Mouse (Mus musculus): ENCODE measurements around the gene Fam166b. TPM values are rescaled to one million over a fixed set of nuclear protein-coding genes. Genes with fewer than 3 reads are reported as not detected.

The Fam166b gene
- polyA plus RNA-seq, 1 experiment from 2014 or later, result 0.87 TPM

DNA sequence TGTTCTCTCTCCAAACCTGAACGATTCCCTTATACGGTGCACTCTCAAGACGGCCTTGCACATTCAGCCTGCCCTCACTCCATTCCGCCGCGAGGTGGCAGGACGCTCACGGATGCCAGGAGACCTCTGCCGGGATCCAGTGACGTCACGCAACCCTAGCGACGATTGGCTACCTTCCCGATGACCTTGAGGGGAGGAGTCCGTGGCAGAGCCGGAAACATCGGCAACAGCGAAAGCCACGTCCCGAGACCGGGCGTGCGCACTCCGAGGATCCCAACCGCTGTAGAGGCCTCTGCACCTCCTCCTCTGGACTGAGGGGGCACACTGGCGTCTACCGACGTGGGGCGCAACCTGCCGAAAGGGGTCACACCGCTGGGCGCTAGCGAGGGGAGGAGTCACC, 13.1 kb upstream of the Fam166b start:
- H3K27ac ChIP-seq (ENCODE audit: low read length), result peak overlapping the region; percentile 91
- no peaks in the 10 kb centered on the region for H3K27me3 ChIP-seq (ENCODE audit: control insufficient read depth, insufficient read depth, low read depth, low read length)
- peaks cover 11% of the 10 kb centered on the region for H3K4me1 ChIP-seq (replicated peaks; ENCODE audit: control insufficient read depth, insufficient read depth, low read length)
- peak overlapping the region; percentile 92 for H3K4me2 ChIP-seq (ENCODE audit: low read depth, low read length)
- H3K4me3 ChIP-seq (ENCODE audit: low read length), result peak overlapping the region; percentile 95
- H3K9ac ChIP-seq (ENCODE audit: low read length), result peak overlapping the region; percentile 98
- WGBS, result 0% methylated on average over 33 of the region's 33 CpGs
- no peaks in the 10 kb centered on the region for H3K9me3 ChIP-seq (ENCODE audit: control insufficient read depth, low read length)
- peaks cover 17% of the 10 kb centered on the region for H3K36me3 ChIP-seq (ENCODE audit: control insufficient read depth, insufficient read depth, low read length)
- peak; percentile 94 for ATAC-seq (ENCODE audit: low read depth)

DNA sequence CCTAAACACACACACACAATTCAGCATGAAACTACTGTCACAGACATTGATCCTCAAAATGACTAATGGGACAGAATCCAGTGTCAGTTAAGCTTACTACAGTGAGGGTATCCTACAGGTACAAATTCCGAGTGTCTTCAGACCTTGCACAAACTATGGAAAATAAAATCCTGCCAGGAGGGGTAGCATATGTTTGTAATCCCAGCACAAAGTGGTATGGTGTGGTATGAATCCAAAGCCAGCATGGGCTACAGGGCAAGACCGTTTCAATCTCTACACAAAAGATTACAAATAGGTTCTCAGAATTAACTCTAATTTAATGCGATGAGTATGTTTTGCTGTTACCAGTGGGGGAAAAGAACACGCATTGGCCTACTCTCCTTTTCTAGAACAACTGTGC, 12.7 kb upstream of the Fam166b start, which contains the start of gene Tesk1:
Gene Tesk1, plus strand, starts transcription at position 301 of the 400 bp plus-strand sequence.
- Histone ChIP-seq H3K4me2 (ENCODE audit: low read depth, low read length) (peak within 1 kb of the TSS; percentile 92), H3K27me3 (ENCODE audit: control insufficient read depth, insufficient read depth, low read depth, low read length) (no peaks in the 10 kb centered on the region), H3K36me3 (ENCODE audit: control insufficient read depth, insufficient read depth, low read length) (peaks cover 13% of the 10 kb centered on the region), H3K9ac (ENCODE audit: low read length) (peak within 1 kb of the TSS; percentile 98), H3K9me3 (ENCODE audit: control insufficient read depth, low read length) (no peaks in the 10 kb centered on the region), H3K27ac (ENCODE audit: low read length) (peak within 1 kb of the TSS; percentile 91), H3K4me3 (ENCODE audit: low read length) (peak within 1 kb of the TSS; percentile 95), H3K4me1 (replicated peaks; ENCODE audit: control insufficient read depth, insufficient read depth, low read length) (peaks cover 11% of the 10 kb centered on the region)
- 22% methylated on average over 4 of the region's 4 CpGs for WGBS
- ATAC-seq (ENCODE audit: low read depth), result no peak

DNA sequence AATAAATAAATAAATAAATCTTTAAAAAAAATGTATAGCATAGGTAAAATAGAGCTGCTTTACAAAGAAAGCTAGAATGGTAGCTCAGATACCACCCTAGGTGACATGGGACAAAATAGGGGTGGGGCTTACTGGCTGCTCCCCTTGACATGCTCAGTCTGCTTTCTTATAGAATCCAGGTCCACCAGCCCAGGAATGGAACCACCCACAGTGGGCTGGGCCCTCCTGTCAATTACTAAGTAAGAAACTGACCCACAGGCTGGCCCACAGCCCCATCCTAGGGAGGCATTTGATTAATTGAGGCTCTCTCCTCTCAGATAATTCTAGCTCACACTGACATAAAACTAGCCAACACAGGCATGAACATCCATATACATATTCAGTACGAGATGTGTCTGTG, 3.9 kb upstream of the Fam166b start:
- Histone ChIP-seq H3K4me3 (ENCODE audit: low read length) (no peak overlapping the region), H3K4me1 (replicated peaks; ENCODE audit: control insufficient read depth, insufficient read depth, low read length) (peaks cover 10% of the 10 kb centered on the region), H3K9me3 (ENCODE audit: control insufficient read depth, low read length) (no peaks in the 10 kb centered on the region), H3K27ac (ENCODE audit: low read length) (no peak overlapping the region), H3K27me3 (ENCODE audit: control insufficient read depth, insufficient read depth, low read depth, low read length) (no peaks in the 10 kb centered on the region), H3K9ac (ENCODE audit: low read length) (no peak overlapping the region), H3K4me2 (ENCODE audit: low read depth, low read length) (no peak overlapping the region), H3K36me3 (ENCODE audit: control insufficient read depth, insufficient read depth, low read length) (no peaks in the 10 kb centered on the region)
- no peak for ATAC-seq (ENCODE audit: low read depth)
- 74% methylated on average over 1 of the region's 1 CpGs for WGBS

DNA sequence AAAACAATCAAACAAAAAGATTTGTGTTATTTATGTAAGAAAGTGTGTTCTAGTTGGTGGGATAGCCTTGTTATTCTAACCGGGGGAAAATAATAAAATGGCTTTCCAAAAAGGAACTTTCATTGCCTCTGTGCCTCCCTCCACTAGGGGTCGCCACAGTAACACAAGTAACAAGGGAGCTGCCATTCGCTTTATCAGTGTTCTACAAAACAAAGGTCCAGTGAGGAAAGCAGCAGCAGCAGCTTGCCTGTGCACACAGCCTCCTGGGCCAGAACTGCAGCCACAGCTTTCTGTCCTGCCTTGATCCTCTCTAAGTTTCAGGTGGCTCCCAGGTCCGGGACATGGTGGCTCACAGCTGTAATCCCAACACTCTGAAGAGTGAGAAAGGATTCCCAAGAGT, 2.8 kb upstream of the Fam166b start:
- Histone ChIP-seq H3K36me3 (ENCODE audit: control insufficient read depth, insufficient read depth, low read length) (no peaks in the 10 kb centered on the region), H3K27me3 (ENCODE audit: control insufficient read depth, insufficient read depth, low read depth, low read length) (peaks cover 7% of the 10 kb centered on the region), H3K4me1 (replicated peaks; ENCODE audit: control insufficient read depth, insufficient read depth, low read length) (peaks cover 10% of the 10 kb centered on the region), H3K27ac (ENCODE audit: low read length) (no peak overlapping the region), H3K9me3 (ENCODE audit: control insufficient read depth, low read length) (no peaks in the 10 kb centered on the region), H3K9ac (ENCODE audit: low read length) (no peak overlapping the region), H3K4me2 (ENCODE audit: low read depth, low read length) (no peak overlapping the region), H3K4me3 (ENCODE audit: low read length) (no peak overlapping the region)
- 5% methylated on average over 4 of the region's 4 CpGs for WGBS
- ATAC-seq (ENCODE audit: low read depth), result peak; percentile 59; the same call in 1 of the 2 replicates

DNA sequence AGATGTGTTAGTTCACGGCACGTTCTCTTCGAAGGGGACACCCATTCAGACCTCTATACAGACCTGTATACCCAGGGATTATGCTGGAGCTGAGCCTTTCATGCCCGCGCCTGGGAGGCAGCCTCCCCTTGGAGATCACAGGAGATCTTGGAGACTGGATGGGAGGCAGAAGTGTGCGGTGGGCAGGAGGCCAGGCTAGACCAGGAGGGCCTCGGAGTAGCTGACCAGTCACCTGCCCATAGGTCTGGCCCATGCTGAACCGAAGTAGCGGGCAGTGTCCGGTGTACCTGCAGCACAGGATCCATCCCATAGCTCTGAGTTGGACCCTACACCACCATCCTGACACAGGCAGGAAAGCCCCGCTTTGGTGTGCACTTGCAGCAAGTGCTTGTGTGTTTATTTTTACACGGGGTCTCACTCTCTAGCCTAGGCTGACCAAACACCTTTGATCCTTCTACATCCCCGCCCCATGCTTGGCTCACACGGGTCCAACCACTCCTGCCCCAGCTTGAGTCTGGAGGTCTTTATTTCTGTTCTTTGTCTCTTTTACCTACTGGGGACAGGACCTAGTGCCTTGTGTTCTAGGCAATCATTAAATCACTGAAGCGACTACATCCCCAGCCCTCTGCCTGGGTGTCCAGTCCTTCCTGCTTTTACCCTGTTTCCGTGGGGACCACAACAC, 613 bp downstream of the Fam166b start:
- peaks cover 24% of the 10 kb centered on the region for H3K36me3 ChIP-seq (ENCODE audit: control insufficient read depth, insufficient read depth, low read length)
- 24% methylated on average over 16 of the region's 16 CpGs for WGBS
- no peak overlapping the region for H3K4me3 ChIP-seq (ENCODE audit: low read length)
- H3K4me1 ChIP-seq (replicated peaks; ENCODE audit: control insufficient read depth, insufficient read depth, low read length), result peaks cover 10% of the 10 kb centered on the region
- H3K9me3 ChIP-seq (ENCODE audit: control insufficient read depth, low read length), result no peaks in the 10 kb centered on the region
- peak overlapping the region; percentile 30; the same call in 1 of the 2 replicates for H3K4me2 ChIP-seq (ENCODE audit: low read depth, low read length)
- H3K27me3 ChIP-seq (ENCODE audit: control insufficient read depth, insufficient read depth, low read depth, low read length), result peaks cover 9% of the 10 kb centered on the region
- H3K27ac ChIP-seq (ENCODE audit: low read length), result no peak overlapping the region
- peak overlapping the region; percentile 38 for H3K9ac ChIP-seq (ENCODE audit: low read length)
- no peak for ATAC-seq (ENCODE audit: low read depth)

DNA sequence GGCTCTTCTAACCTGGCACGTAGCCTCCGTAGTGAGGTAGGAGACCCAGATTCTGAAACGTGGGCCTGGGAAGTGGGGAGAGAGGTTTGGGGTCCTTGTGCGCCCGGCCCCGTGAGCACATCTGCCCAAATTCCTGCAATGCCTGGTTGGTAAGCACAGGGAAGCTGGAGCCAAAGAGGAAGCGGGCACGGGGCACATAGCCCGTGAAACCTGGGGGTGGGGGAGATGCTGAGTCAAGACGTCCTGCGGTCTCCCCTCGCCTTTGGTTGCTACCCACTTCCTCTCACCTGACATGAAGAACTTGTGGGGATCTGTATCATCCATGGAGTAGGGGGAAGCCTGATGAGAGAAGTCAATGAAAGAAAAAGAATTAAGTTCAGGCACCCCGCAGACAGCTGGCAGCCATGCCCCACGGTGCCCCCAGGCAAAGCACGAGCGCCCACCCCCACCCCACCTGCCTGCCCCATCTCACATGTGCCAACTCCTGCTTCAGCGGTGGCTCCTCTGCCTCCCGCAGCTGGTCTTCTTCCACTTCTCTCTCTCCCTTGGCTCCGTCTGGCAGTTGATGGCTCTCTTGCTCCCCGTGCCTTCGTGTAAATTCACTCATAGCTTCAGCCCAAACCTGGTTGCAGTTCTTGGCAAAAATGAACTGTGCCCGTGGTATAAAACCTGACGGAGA, 1.3 kb downstream of the Fam166b start:
- ATAC-seq (ENCODE audit: low read depth), result no peak
- no peak overlapping the region for H3K9ac ChIP-seq (ENCODE audit: low read length)
- H3K27me3 ChIP-seq (ENCODE audit: control insufficient read depth, insufficient read depth, low read depth, low read length), result peaks cover 9% of the 10 kb centered on the region
- no peak overlapping the region for H3K27ac ChIP-seq (ENCODE audit: low read length)
- H3K4me2 ChIP-seq (ENCODE audit: low read depth, low read length), result no peak overlapping the region
- peaks cover 28% of the 10 kb centered on the region for H3K36me3 ChIP-seq (ENCODE audit: control insufficient read depth, insufficient read depth, low read length)
- H3K9me3 ChIP-seq (ENCODE audit: control insufficient read depth, low read length), result no peaks in the 10 kb centered on the region
- H3K4me3 ChIP-seq (ENCODE audit: low read length), result no peak overlapping the region
- 36% methylated on average over 22 of the region's 23 CpGs for WGBS
- peaks cover 10% of the 10 kb centered on the region for H3K4me1 ChIP-seq (replicated peaks; ENCODE audit: control insufficient read depth, insufficient read depth, low read length)

DNA sequence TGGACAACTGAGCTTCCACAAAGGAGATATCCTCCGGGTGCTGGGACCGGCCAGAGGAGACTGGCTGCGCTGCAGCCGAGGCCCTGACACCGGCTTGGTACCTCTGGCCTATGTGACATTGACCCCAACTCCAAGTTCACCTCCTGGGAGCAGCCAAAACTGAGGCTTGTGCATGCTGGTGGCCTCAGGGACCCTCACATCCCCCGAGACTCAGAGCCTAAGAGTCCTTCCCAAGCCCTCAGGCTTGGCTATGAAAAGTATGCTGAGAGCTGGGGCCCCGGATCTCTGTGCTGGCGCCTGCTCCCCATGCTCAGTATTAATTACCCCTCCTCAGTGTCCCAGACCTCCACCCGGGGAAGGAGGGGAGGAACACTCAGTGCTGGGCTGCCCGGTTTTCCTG, 2.4 kb downstream of the Fam166b start:
- Histone ChIP-seq H3K4me1 (replicated peaks; ENCODE audit: control insufficient read depth, insufficient read depth, low read length) (peaks cover 8% of the 10 kb centered on the region), H3K27me3 (ENCODE audit: control insufficient read depth, insufficient read depth, low read depth, low read length) (peaks cover 9% of the 10 kb centered on the region), H3K9me3 (ENCODE audit: control insufficient read depth, low read length) (no peaks in the 10 kb centered on the region), H3K4me2 (ENCODE audit: low read depth, low read length) (no peak overlapping the region), H3K27ac (ENCODE audit: low read length) (no peak overlapping the region), H3K36me3 (ENCODE audit: control insufficient read depth, insufficient read depth, low read length) (peaks cover 38% of the 10 kb centered on the region), H3K4me3 (ENCODE audit: low read length) (no peak overlapping the region), H3K9ac (ENCODE audit: low read length) (no peak overlapping the region)
- ATAC-seq (ENCODE audit: low read depth), result no peak
- 57% methylated on average over 10 of the region's 10 CpGs for WGBS

DNA sequence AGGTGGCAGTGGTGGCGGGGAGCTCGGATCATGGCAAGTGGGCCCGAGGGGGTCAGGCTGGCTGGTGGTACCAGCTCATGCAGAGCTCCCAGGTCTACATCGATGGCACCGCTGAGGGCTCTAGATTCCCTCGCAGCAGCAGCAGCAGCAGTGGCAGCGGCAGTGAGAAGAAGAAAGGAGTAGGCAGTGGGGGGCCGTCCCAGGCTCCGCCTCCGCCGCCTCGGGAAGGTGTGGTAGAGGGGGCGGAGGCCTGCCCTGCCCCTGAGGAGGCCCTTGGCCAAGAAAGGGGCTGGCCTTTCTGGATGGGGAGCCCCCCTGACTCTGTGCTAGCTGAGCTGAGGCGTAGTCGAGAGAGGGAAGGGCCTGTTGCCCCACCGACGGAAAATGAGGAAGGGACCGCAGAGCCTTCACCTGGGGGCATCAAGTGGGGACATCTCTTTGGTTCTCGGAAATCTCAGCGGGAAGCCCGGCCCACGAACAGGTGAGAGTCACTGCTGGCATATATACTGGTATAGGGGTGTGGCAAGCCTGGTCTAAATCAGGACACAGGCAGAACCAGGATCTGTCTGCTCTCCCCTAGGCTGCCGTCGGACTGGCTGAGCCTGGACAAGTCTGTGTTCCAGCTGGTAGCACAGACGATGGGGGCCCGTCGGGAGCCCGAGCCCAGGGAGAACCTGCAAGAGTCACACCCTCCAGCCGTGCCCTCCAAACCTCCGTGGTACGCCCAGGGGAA, 3.1 kb downstream of the Fam166b start:
- 32% methylated on average over 31 of the region's 31 CpGs for WGBS
- peak overlapping the region; percentile 46; the same call in 1 of the 2 replicates for H3K9ac ChIP-seq (ENCODE audit: low read length)
- peaks cover 9% of the 10 kb centered on the region for H3K27me3 ChIP-seq (ENCODE audit: control insufficient read depth, insufficient read depth, low read depth, low read length)

DNA sequence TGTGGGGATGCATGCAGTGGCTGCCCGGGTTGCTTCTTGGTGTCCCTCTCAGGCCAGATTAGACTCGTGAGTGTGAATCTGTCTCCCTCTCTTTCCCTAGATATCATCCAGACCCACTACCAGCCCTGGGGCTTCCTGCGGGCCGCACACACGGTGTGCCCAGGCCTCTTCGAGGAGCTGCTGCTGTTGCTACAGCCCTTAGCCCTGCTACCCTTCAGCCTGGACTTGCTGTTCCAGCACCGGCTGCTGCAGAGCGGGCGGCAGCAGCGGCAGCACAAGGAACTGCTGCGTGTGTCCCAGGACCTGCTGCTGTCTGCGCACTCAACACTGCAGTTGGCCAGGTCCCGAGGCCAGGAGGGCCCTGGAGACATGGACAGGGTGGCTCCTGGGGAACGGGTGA, 3.7 kb downstream of the Fam166b start:
- Histone ChIP-seq H3K4me1 (replicated peaks; ENCODE audit: control insufficient read depth, insufficient read depth, low read length) (peaks cover 9% of the 10 kb centered on the region), H3K4me3 (ENCODE audit: low read length) (no peak overlapping the region), H3K9me3 (ENCODE audit: control insufficient read depth, low read length) (no peaks in the 10 kb centered on the region), H3K27ac (ENCODE audit: low read length) (no peak overlapping the region), H3K9ac (ENCODE audit: low read length) (peak overlapping the region; percentile 46; the same call in 1 of the 2 replicates), H3K27me3 (ENCODE audit: control insufficient read depth, insufficient read depth, low read depth, low read length) (peaks cover 9% of the 10 kb centered on the region), H3K4me2 (ENCODE audit: low read depth, low read length) (peak overlapping the region; percentile 18; the same call in 1 of the 2 replicates), H3K36me3 (ENCODE audit: control insufficient read depth, insufficient read depth, low read length) (peaks cover 38% of the 10 kb centered on the region)
- ATAC-seq (ENCODE audit: low read depth), result no peak
- 32% methylated on average over 14 of the region's 14 CpGs for WGBS

More for the DNA sequence above, 3.1 kb downstream of the Fam166b start:
- Histone ChIP-seq H3K4me1 (replicated peaks; ENCODE audit: control insufficient read depth, insufficient read depth, low read length) (peaks cover 8% of the 10 kb centered on the region), H3K4me2 (ENCODE audit: low read depth, low read length) (peak overlapping the region; percentile 18; the same call in 1 of the 2 replicates), H3K9me3 (ENCODE audit: control insufficient read depth, low read length) (no peaks in the 10 kb centered on the region), H3K36me3 (ENCODE audit: control insufficient read depth, insufficient read depth, low read length) (peaks cover 38% of the 10 kb centered on the region), H3K4me3 (ENCODE audit: low read length) (no peak overlapping the region), H3K27ac (ENCODE audit: low read length) (no peak overlapping the region)
- ATAC-seq (ENCODE audit: low read depth), result peak; percentile 51

All from lung, embryonic 16.5 days (tissue).